Mouse (Mus musculus): Measurements from ENCODE around the gene Kif26a. TPM values are rescaled to one million over a fixed set of nuclear protein-coding genes. Genes with fewer than 3 reads are reported as not detected.
A peak's percentile ranks its signal among the peaks of the same experiment; 100 is the strongest.

The Kif26a gene
- polyA plus RNA-seq, 1 experiment from 2014 or later = 21.2 TPM

MicroRNA genes within 50 kb of the gene (microRNA counts, 519-probe panel; counts per million panel counts)
- 2,611 counts per million, percentile 65 among the panel's probes with 10 or more counts for microRNA mmu-miR-203

Small RNAs within 50 kb of the gene (microRNA-seq; reads per million reads assigned to microRNA genes)
- gene Mir203 (1,437 reads per million, percentile 81 among the genes with 10 or more reads in this experiment), gene Mir3073a (not detected), gene Mir3073b (not detected)

Other genes starting within 250 kb of the Kif26a start
- 21.8 and 23.5 TPM in 2 replicates for gene Ppp1r13b, start 238.1 kb upstream of the Kif26a start, polyA plus RNA-seq (2015; fragmentation: Nextera tagmentation; extraction: Ambion mirVana)
- gene Atp5mpl, start 179.2 kb upstream of the Kif26a start, polyA plus RNA-seq (2015; fragmentation: Nextera tagmentation; extraction: Ambion mirVana) = 562 and 571 TPM in 2 replicates
- 0.19 and 0.44 TPM in 2 replicates for gene Tdrd9, start 174.6 kb upstream of the Kif26a start, polyA plus RNA-seq (2015; fragmentation: Nextera tagmentation; extraction: Ambion mirVana)
- gene Rd3l, start 164.9 kb upstream of the Kif26a start, polyA plus RNA-seq (2015; fragmentation: Nextera tagmentation; extraction: Ambion mirVana) = not detected in 2 replicates
- 0.37 and 0.75 TPM in 2 replicates for gene Aspg, start 39.5 kb upstream of the Kif26a start, polyA plus RNA-seq (2015; fragmentation: Nextera tagmentation; extraction: Ambion mirVana)

All from forebrain, embryonic 16.5 days (tissue).